Mouse (Mus musculus): ENCODE data around the gene Ryr1. TPM values are rescaled to one million over a fixed set of nuclear protein-coding genes. Genes with fewer than 3 reads are reported as not detected.

Ryr1 gene
- polyA plus RNA-seq, 1 experiment from 2014 or later = 2.5 TPM

GRCm38 (mm10) chr7:29061522-29062037 is 63.4 kb downstream of the Ryr1 start:
- 7% methylated on average over 19 of the region's 19 CpGs for WGBS
- H3K27ac ChIP-seq (replicated peaks; ENCODE audit: low read depth, low read length) = 0 out of 2 replicates have a peak overlapping the region, but pooled peaks have one; percentile 4
- H3K36me3 ChIP-seq (ENCODE audit: control insufficient read depth, insufficient read depth, low read length) = no peaks in the 10 kb centered on the region; the same call in 1 of the 2 replicates
- H3K4me1 ChIP-seq (ENCODE audit: control insufficient read depth, insufficient read depth, low read length) = no peaks in the 10 kb centered on the region
- no peaks in the 10 kb centered on the region for H3K27me3 ChIP-seq (ENCODE audit: control insufficient read depth, insufficient read depth, low read length)
- no peak overlapping the region for H3K4me3 ChIP-seq (ENCODE audit: low read depth, low read length)
- no peaks in the 10 kb centered on the region for H3K9me3 ChIP-seq (ENCODE audit: control insufficient read depth, low read length)
- no peak overlapping the region for H3K9ac ChIP-seq (ENCODE audit: low read length)
- ATAC-seq (ENCODE audit: insufficient number of reproducible peaks, low FRiP score, low TSS enrichment, low read depth) (no peak), DNase-seq (ENCODE audit: low spot score) (peak; percentile 78)
- H3K4me2 ChIP-seq (ENCODE audit: low read depth, severe bottlenecking) = peak overlapping the region; percentile 24; the same call in 1 of the 2 replicates

DNA sequence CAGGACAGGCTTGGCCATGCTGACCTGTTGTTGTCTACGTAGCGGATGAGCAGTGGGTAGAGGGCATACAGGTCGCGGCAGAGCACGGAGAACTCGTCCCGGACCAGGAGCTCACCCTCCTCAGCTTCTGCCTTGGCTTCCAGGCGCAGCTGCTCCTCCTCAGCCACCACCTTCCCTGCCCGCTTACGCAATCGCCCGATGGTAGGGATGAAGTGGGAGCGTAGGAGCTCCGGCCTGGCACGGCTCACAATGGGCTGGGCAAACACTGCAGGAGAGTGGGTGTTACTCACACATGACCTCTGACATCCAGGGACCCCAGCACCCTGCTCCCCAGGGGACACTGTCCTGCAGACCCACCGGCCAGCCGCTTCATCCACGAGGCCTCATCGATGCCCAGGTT is 65.5 kb downstream of the Ryr1 start:
- H3K9me3 ChIP-seq (ENCODE audit: control insufficient read depth, low read length) = no peaks in the 10 kb centered on the region
- DNase-seq (ENCODE audit: low spot score) (no peak), ATAC-seq (ENCODE audit: insufficient number of reproducible peaks, low FRiP score, low TSS enrichment, low read depth) (no peak)
- no peaks in the 10 kb centered on the region; the same call in 1 of the 2 replicates for H3K36me3 ChIP-seq (ENCODE audit: control insufficient read depth, insufficient read depth, low read length)
- WGBS = 80% methylated on average over 19 of the region's 19 CpGs
- H3K9ac ChIP-seq (ENCODE audit: low read length) = no peak overlapping the region
- H3K4me1 ChIP-seq (ENCODE audit: control insufficient read depth, insufficient read depth, low read length) = no peaks in the 10 kb centered on the region
- no peak overlapping the region for H3K4me3 ChIP-seq (ENCODE audit: low read depth, low read length)
- H3K27me3 ChIP-seq (ENCODE audit: control insufficient read depth, insufficient read depth, low read length) = peaks cover 6% of the 10 kb centered on the region
- H3K4me2 ChIP-seq (ENCODE audit: low read depth, severe bottlenecking) = no peak overlapping the region
- H3K27ac ChIP-seq (replicated peaks; ENCODE audit: low read depth, low read length) = no peak overlapping the region

DNA sequence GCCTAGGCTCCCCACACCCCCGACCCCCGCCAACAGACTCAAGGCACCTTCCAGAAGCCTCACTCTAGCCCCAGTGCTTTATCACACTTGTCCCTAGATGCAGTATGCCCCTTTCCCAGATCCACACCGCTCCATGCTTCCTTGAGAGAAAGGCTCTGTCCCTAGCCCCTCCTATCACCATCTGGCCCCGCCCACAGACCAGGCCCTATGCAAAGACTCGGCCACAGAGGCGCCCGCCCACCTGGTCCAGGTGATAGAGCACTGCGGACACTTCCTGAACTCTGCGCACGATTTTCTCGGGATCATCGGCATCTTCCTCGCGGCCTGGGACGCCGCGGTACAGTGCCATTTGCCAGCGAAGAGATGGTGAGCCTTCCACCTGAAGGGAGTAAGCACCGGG is 72.2 kb downstream of the Ryr1 start:
- no peaks in the 10 kb centered on the region for H3K4me1 ChIP-seq (ENCODE audit: control insufficient read depth, insufficient read depth, low read length)
- H3K4me2 ChIP-seq (ENCODE audit: low read depth, severe bottlenecking) = peak overlapping the region; percentile 29; the same call in 1 of the 2 replicates
- no peak overlapping the region for H3K9ac ChIP-seq (ENCODE audit: low read length)
- ATAC-seq (ENCODE audit: insufficient number of reproducible peaks, low FRiP score, low TSS enrichment, low read depth) (peak; percentile 59; the same call in 1 of the 2 replicates), DNase-seq (ENCODE audit: low spot score) (peak; percentile 32)
- no peak overlapping the region for H3K27ac ChIP-seq (replicated peaks; ENCODE audit: low read depth, low read length)
- H3K27me3 ChIP-seq (ENCODE audit: control insufficient read depth, insufficient read depth, low read length) = peaks cover 30% of the 10 kb centered on the region
- peaks cover 3% of the 10 kb centered on the region; the same call in 1 of the 2 replicates for H3K9me3 ChIP-seq (ENCODE audit: control insufficient read depth, low read length)
- 5% methylated on average over 19 of the region's 19 CpGs for WGBS
- 0 out of 2 replicates have a peak overlapping the region, but pooled peaks have one; percentile 7 for H3K4me3 ChIP-seq (ENCODE audit: low read depth, low read length)
- H3K36me3 ChIP-seq (ENCODE audit: control insufficient read depth, insufficient read depth, low read length) = no peaks in the 10 kb centered on the region

- no peaks in the 10 kb centered on the region for H3K36me3 ChIP-seq (ENCODE audit: control insufficient read depth, insufficient read depth, low read length)
- ATAC-seq (ENCODE audit: insufficient number of reproducible peaks, low FRiP score, low TSS enrichment, low read depth) = no peak
- WGBS = 42% methylated on average over 2 of the region's 2 CpGs
Measured at GRCm38 (mm10) chr7:29050797-29051196, 74.2 kb downstream of the Ryr1 start.

GRCm38 (mm10) chr7:29048615-29049014 is 76.4 kb downstream of the Ryr1 start:
- no peak overlapping the region for H3K9ac ChIP-seq (ENCODE audit: low read length)
- peaks cover 16% of the 10 kb centered on the region for H3K27me3 ChIP-seq (ENCODE audit: control insufficient read depth, insufficient read depth, low read length)
- H3K9me3 ChIP-seq (ENCODE audit: control insufficient read depth, low read length) = peaks cover 3% of the 10 kb centered on the region; the same call in 1 of the 2 replicates
- no peak overlapping the region for H3K27ac ChIP-seq (replicated peaks; ENCODE audit: low read depth, low read length)
- H3K4me2 ChIP-seq (ENCODE audit: low read depth, severe bottlenecking) = no peak overlapping the region
- no peak for DNase-seq (ENCODE audit: low spot score)
- WGBS = 82% methylated on average over 11 of the region's 11 CpGs
- H3K36me3 ChIP-seq (ENCODE audit: control insufficient read depth, insufficient read depth, low read length) = no peaks in the 10 kb centered on the region
- no peak for ATAC-seq (ENCODE audit: insufficient number of reproducible peaks, low FRiP score, low TSS enrichment, low read depth)
- H3K4me1 ChIP-seq (ENCODE audit: control insufficient read depth, insufficient read depth, low read length) = 0 out of 2 replicates have a peak, but pooled peaks cover 2% of the 10 kb centered on the region
- no peak overlapping the region for H3K4me3 ChIP-seq (ENCODE audit: low read depth, low read length)

More at GRCm38 (mm10) chr7:29050797-29051196, 74.2 kb downstream of the Ryr1 start:
- Histone ChIP-seq H3K9ac (ENCODE audit: low read length) (no peak overlapping the region), H3K27ac (replicated peaks; ENCODE audit: low read depth, low read length) (no peak overlapping the region), H3K4me1 (ENCODE audit: control insufficient read depth, insufficient read depth, low read length) (0 out of 2 replicates have a peak, but pooled peaks cover 2% of the 10 kb centered on the region), H3K9me3 (ENCODE audit: control insufficient read depth, low read length) (peaks cover 3% of the 10 kb centered on the region; the same call in 1 of the 2 replicates), H3K27me3 (ENCODE audit: control insufficient read depth, insufficient read depth, low read length) (peaks cover 30% of the 10 kb centered on the region), H3K4me3 (ENCODE audit: low read depth, low read length) (no peak overlapping the region), H3K4me2 (ENCODE audit: low read depth, severe bottlenecking) (no peak overlapping the region)
- DNase-seq (ENCODE audit: low spot score) = peak; percentile 46

- Histone ChIP-seq H3K4me2 (ENCODE audit: low read depth, severe bottlenecking) (no peak overlapping the region), H3K4me1 (ENCODE audit: control insufficient read depth, insufficient read depth, low read length) (0 out of 2 replicates have a peak, but pooled peaks cover 2% of the 10 kb centered on the region), H3K36me3 (ENCODE audit: control insufficient read depth, insufficient read depth, low read length) (peaks cover 3% of the 10 kb centered on the region; the same call in 1 of the 2 replicates), H3K27ac (replicated peaks; ENCODE audit: low read depth, low read length) (no peak overlapping the region), H3K27me3 (ENCODE audit: control insufficient read depth, insufficient read depth, low read length) (peaks cover 10% of the 10 kb centered on the region), H3K4me3 (ENCODE audit: low read depth, low read length) (no peak overlapping the region), H3K9me3 (ENCODE audit: control insufficient read depth, low read length) (peaks cover 3% of the 10 kb centered on the region; the same call in 1 of the 2 replicates), H3K9ac (ENCODE audit: low read length) (no peak overlapping the region)
- no peak for ATAC-seq (ENCODE audit: insufficient number of reproducible peaks, low FRiP score, low TSS enrichment, low read depth)
- 75% methylated on average over 3 of the region's 3 CpGs for WGBS
- no peak for DNase-seq (ENCODE audit: low spot score)
Measured at GRCm38 (mm10) chr7:29048070-29048469, 76.9 kb downstream of the Ryr1 start.

DNA sequence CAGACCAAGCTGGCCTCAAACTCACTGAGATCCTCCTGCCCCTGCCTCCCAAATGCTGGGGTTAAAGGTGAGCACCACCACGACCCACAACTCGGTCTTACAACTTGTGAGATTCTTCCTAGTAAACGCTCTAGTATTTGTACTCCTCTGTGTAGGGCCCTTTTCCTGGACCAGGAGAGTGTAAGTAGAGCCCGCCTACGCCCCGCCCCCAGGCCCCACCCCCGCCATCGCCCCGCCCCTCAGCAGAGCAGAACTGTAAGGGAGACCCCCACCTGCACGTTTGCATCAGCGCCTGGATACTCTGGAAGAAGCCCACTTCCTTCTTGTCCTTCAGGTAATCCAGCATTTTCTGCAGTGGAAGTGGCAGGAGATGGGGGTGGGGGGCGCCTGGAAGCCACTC is 78.4 kb downstream of the Ryr1 start:
- peaks cover 3% of the 10 kb centered on the region; the same call in 1 of the 2 replicates for H3K9me3 ChIP-seq (ENCODE audit: control insufficient read depth, low read length)
- DNase-seq (ENCODE audit: low spot score) = no peak
- H3K4me3 ChIP-seq (ENCODE audit: low read depth, low read length) = no peak overlapping the region
- no peak overlapping the region for H3K9ac ChIP-seq (ENCODE audit: low read length)
- 4% methylated on average over 12 of the region's 12 CpGs for WGBS
- H3K4me2 ChIP-seq (ENCODE audit: low read depth, severe bottlenecking) = 0 out of 2 replicates have a peak overlapping the region, but pooled peaks have one; percentile 10
- peak; percentile 64; the same call in 1 of the 2 replicates for ATAC-seq (ENCODE audit: insufficient number of reproducible peaks, low FRiP score, low TSS enrichment, low read depth)
- H3K4me1 ChIP-seq (ENCODE audit: control insufficient read depth, insufficient read depth, low read length) = 0 out of 2 replicates have a peak, but pooled peaks cover 2% of the 10 kb centered on the region
- no peak overlapping the region for H3K27ac ChIP-seq (replicated peaks; ENCODE audit: low read depth, low read length)
- H3K36me3 ChIP-seq (ENCODE audit: control insufficient read depth, insufficient read depth, low read length) = peaks cover 3% of the 10 kb centered on the region; the same call in 1 of the 2 replicates
- H3K27me3 ChIP-seq (ENCODE audit: control insufficient read depth, insufficient read depth, low read length) = no peaks in the 10 kb centered on the region

DNA sequence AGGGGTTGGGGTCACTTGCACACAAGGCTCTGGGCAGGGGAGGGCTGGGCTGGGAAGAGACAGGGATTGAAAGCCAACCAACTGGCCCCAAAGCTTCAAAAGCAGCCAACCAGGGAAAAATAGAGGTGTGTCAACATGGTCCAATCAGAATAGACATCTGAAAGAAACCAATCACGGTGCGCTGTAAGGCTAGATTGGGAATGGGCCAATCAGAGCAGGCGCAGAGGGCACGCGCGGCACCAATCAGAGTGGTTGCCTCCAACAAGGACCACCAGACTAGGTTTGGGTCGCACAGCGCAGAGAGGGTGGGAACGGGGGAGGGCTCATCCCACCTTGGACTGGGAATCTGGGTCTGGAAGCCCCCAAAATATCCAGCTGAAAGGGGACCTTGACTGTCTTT is 80.7 kb downstream of the Ryr1 start:
- Histone ChIP-seq H3K4me1 (ENCODE audit: control insufficient read depth, insufficient read depth, low read length) (peaks cover 9% of the 10 kb centered on the region; the same call in 1 of the 2 replicates), H3K4me2 (ENCODE audit: low read depth, severe bottlenecking) (no peak overlapping the region; the same call in 1 of the 2 replicates), H3K9me3 (ENCODE audit: control insufficient read depth, low read length) (peaks cover 3% of the 10 kb centered on the region; the same call in 1 of the 2 replicates), H3K27me3 (ENCODE audit: control insufficient read depth, insufficient read depth, low read length) (no peaks in the 10 kb centered on the region), H3K4me3 (ENCODE audit: low read depth, low read length) (no peak overlapping the region), H3K9ac (ENCODE audit: low read length) (no peak overlapping the region), H3K36me3 (ENCODE audit: control insufficient read depth, insufficient read depth, low read length) (peaks cover 3% of the 10 kb centered on the region; the same call in 1 of the 2 replicates), H3K27ac (replicated peaks; ENCODE audit: low read depth, low read length) (no peak overlapping the region)
- ATAC-seq (ENCODE audit: insufficient number of reproducible peaks, low FRiP score, low TSS enrichment, low read depth) = no peak
- no peak for DNase-seq (ENCODE audit: low spot score)
- WGBS = 42% methylated on average over 9 of the region's 9 CpGs
